Mouse (Mus musculus): ENCODE data around the gene Olfr976. TPM values are rescaled to one million over a fixed set of nuclear protein-coding genes. Genes with fewer than 3 reads are reported as not detected.
"Not testable (repeated sequence)": the region's sequence is repeated elsewhere in the genome, so short reads cannot be mapped to it uniquely, and the experiment has no call there.

The Olfr976 gene
- total and polyA plus RNA-seq, 3 experiments: not detected

GRCm38 (mm10) chr9:39991813-39992212, 30.9 kb upstream of the Olfr976 start, which contains the start of gene Olfr978:
TSS of gene Olfr978 (plus strand) at chr9:39992113.
- Histone ChIP-seq H3K27ac (ENCODE audit: control insufficient read depth, low read depth, low read length) (no peak within 1 kb of the TSS), H3K9ac (ENCODE audit: control insufficient read depth, low read depth, low read length, poor library complexity, severe bottlenecking) (no peak within 1 kb of the TSS), H3K79me2 (ENCODE audit: control insufficient read depth, insufficient read depth, low read length, poor library complexity) (no peaks in the 10 kb centered on the region), H3K27me3 (ENCODE audit: control insufficient read depth in 1 of 2, insufficient read depth in 2 of 2, low read length in 2 of 2) (no peaks in the 10 kb centered on the region), H3K9me3 (replicated peaks; ENCODE audit: insufficient read depth, low read length) (no peaks in the 10 kb centered on the region), H3K4me1 (ENCODE audit: control insufficient read depth in 1 of 2, insufficient read depth in 2 of 2, low read length in 2 of 2) (no peaks in the 10 kb centered on the region), H3K36me3 (ENCODE audit: control insufficient read depth in 1 of 2, insufficient read depth in 2 of 2, low read length in 2 of 2) (no peaks in the 10 kb centered on the region), H3K4me3 (ENCODE audit: control insufficient read depth in 1 of 2, insufficient read depth in 1 of 2, low read depth in 2 of 2, low read length in 2 of 2) (no peak within 1 kb of the TSS)
- TF ChIP-seq TCF12 (IDR thresholded peaks at IDR 0.05; ENCODE audit: low read depth, low read length) (no peak), ZC3H11A (IDR thresholded peaks at IDR 0.05; ENCODE audit: low read depth, low read length) (no peak), RCOR1 (IDR thresholded peaks at IDR 0.05; ENCODE audit: low read depth, low read length) (no peak), MYB (IDR thresholded peaks at IDR 0.05; ENCODE audit: low read depth, low read length) (no peak), RAD21 (IDR thresholded peaks at IDR 0.05; ENCODE audit: low read depth, low read length) (no peak), JUND (IDR thresholded peaks at IDR 0.05; ENCODE audit: low read depth, low read length) (no peak), POLR2A (IDR thresholded peaks at IDR 0.05; ENCODE audit: control insufficient read depth in 1 of 2, insufficient read depth in 1 of 2, low read depth in 1 of 2, low read length in 2 of 2, poor library complexity in 1 of 2) (no peak), MYC (IDR thresholded peaks at IDR 0.05; ENCODE audit: low read depth, low read length) (no peak), USF1 (IDR thresholded peaks at IDR 0.05; ENCODE audit: low read depth, low read length) (no peak)
- no peak for DNase-seq (ENCODE audit: low read depth, low spot score)

GRCm38 (mm10) chr9:39976581-39977145, 15.7 kb upstream of the Olfr976 start:
- H3K27ac ChIP-seq (ENCODE audit: control insufficient read depth, low read depth, low read length); DNase-seq (ENCODE audit: low read depth, low spot score); H3K4me1 ChIP-seq (ENCODE audit: control insufficient read depth in 1 of 2, insufficient read depth in 2 of 2, low read length in 2 of 2): not testable (repeated sequence)

GRCm38 (mm10) chr9:39951946-39952345, 9.0 kb downstream of the Olfr976 start, which contains the start of gene Olfr975:
TSS of gene Olfr975 (minus strand) at chr9:39952046.
- no peak within 1 kb of the TSS for H3K4me3 ChIP-seq (ENCODE audit: control insufficient read depth in 1 of 2, insufficient read depth in 1 of 2, low read depth in 2 of 2, low read length in 2 of 2)
- H3K9me3 ChIP-seq (replicated peaks; ENCODE audit: insufficient read depth, low read length): no peaks in the 10 kb centered on the region
- no peaks in the 10 kb centered on the region for H3K27me3 ChIP-seq (ENCODE audit: control insufficient read depth in 1 of 2, insufficient read depth in 2 of 2, low read length in 2 of 2)
- DNase-seq (ENCODE audit: low read depth, low spot score): no peak
- H3K27ac ChIP-seq (ENCODE audit: control insufficient read depth, low read depth, low read length): no peak within 1 kb of the TSS
- TF ChIP-seq TAL1 (IDR thresholded peaks at IDR 0.05; ENCODE audit: low read length) (no peak), TBP (IDR thresholded peaks at IDR 0.05; ENCODE audit: low read depth, low read length) (no peak), ZMIZ1 (IDR thresholded peaks at IDR 0.05; ENCODE audit: low read depth, low read length) (no peak), NRF1 (IDR thresholded peaks at IDR 0.05; ENCODE audit: insufficient read depth, low read depth, low read length, poor library complexity, severe bottlenecking) (no peak), GABPA (IDR thresholded peaks at IDR 0.05; ENCODE audit: low read depth, low read length) (no peak), MXI1 (IDR thresholded peaks at IDR 0.05; ENCODE audit: low read depth, low read length) (no peak), CHD2 (IDR thresholded peaks at IDR 0.05; ENCODE audit: low read length) (no peak), POLR2AphosphoS2 (IDR thresholded peaks at IDR 0.05; ENCODE audit: low read length) (no peak), E2F4 (IDR thresholded peaks at IDR 0.05; ENCODE audit: borderline replicate concordance, low read depth, low read length) (no peak), UBTF (IDR thresholded peaks at IDR 0.05; ENCODE audit: borderline replicate concordance, insufficient read depth, low read depth, low read length) (no peak), MAFK (IDR thresholded peaks at IDR 0.05; ENCODE audit: borderline replicate concordance, low read depth, low read length) (no peak), ELF1 (IDR thresholded peaks at IDR 0.05; ENCODE audit: low read depth, low read length) (no peak), USF2 (IDR thresholded peaks at IDR 0.05; ENCODE audit: borderline replicate concordance in 1 of 2, insufficient read depth in 1 of 2, low read depth in 1 of 2, low read length in 2 of 2) (no peak), JUND (IDR thresholded peaks at IDR 0.05; ENCODE audit: low read depth, low read length) (no peak), GATA1 (IDR thresholded peaks at IDR 0.05; ENCODE audit: low read depth, low read length) (no peak), MAZ (IDR thresholded peaks at IDR 0.05; ENCODE audit: low read depth, low read length) (no peak), KAT2A (conservative IDR thresholded peaks at IDR 0.05; ENCODE audit: low read depth, low read length) (no peak), ZC3H11A (IDR thresholded peaks at IDR 0.05; ENCODE audit: low read depth, low read length) (no peak), USF1 (IDR thresholded peaks at IDR 0.05; ENCODE audit: low read depth, low read length) (no peak), BHLHE40 (IDR thresholded peaks at IDR 0.05; ENCODE audit: borderline replicate concordance, low read depth, low read length) (no peak)
- H3K9ac ChIP-seq (ENCODE audit: control insufficient read depth, low read depth, low read length, poor library complexity, severe bottlenecking): no peak within 1 kb of the TSS
- no peaks in the 10 kb centered on the region for H3K4me1 ChIP-seq (ENCODE audit: control insufficient read depth in 1 of 2, insufficient read depth in 2 of 2, low read length in 2 of 2)
- no peaks in the 10 kb centered on the region for H3K79me2 ChIP-seq (ENCODE audit: control insufficient read depth, insufficient read depth, low read length, poor library complexity)
- H3K36me3 ChIP-seq (ENCODE audit: control insufficient read depth in 1 of 2, insufficient read depth in 2 of 2, low read length in 2 of 2): no peaks in the 10 kb centered on the region

More at GRCm38 (mm10) chr9:39976581-39977145, 15.7 kb upstream of the Olfr976 start:
- not testable (repeated sequence) for H3K9me3 ChIP-seq (replicated peaks; ENCODE audit: insufficient read depth, low read length); H3K36me3 ChIP-seq (ENCODE audit: control insufficient read depth in 1 of 2, insufficient read depth in 2 of 2, low read length in 2 of 2); H3K9ac ChIP-seq (ENCODE audit: control insufficient read depth, low read depth, low read length, poor library complexity, severe bottlenecking); H3K4me3 ChIP-seq (ENCODE audit: control insufficient read depth in 1 of 2, insufficient read depth in 1 of 2, low read depth in 2 of 2, low read length in 2 of 2); H3K79me2 ChIP-seq (ENCODE audit: control insufficient read depth, insufficient read depth, low read length, poor library complexity); H3K27me3 ChIP-seq (ENCODE audit: control insufficient read depth in 1 of 2, insufficient read depth in 2 of 2, low read length in 2 of 2)

Measured in MEL (cell line).